Mouse (Mus musculus): ENCODE results near the gene Nwd1. TPM values are rescaled to one million over a fixed set of nuclear protein-coding genes. Genes with fewer than 3 reads are reported as not detected.
"Not testable (repeated sequence)": the region's sequence is repeated elsewhere in the genome, so short reads cannot be mapped to it uniquely, and the experiment has no call there.

The Nwd1 gene
- polyA plus RNA-seq, 1 experiment: 0.11 TPM

DNA sequence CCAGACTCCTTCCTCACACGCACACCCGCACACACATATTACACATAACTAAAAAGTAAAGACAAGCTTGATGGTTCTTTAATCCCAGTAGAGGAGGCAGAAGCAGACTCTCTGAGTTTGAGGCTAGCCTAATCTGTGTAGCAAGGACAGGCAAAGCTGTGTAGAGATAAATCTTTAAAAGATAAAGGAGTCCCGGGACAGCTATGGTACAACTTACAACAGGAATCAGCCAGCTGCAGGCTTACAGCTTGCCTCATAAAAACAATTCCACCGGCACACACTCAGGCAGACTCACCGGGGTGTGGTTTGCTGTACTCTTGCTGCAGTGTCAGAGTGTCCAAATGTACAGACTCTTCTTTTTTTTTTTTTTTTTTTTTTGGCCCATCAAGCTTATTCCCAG lies 18.2 kb downstream of the Nwd1 start:
- no peak overlapping the region for H3K4me3 ChIP-seq (ENCODE audit: insufficient read depth, low read length)
- H3K4me1 ChIP-seq (ENCODE audit: control insufficient read depth, insufficient read depth, low read length): peaks cover 3% of the 10 kb centered on the region; the same call in 1 of the 2 replicates
- no peak overlapping the region for H3K27ac ChIP-seq (ENCODE audit: insufficient read depth, low read depth, low read length)
- TF ChIP-seq CTCF (IDR thresholded peaks at IDR 0.05; ENCODE audit: low read depth, low read length) (no peak), POLR2A (IDR thresholded peaks at IDR 0.05; ENCODE audit: borderline replicate concordance, low read depth, low read length) (no peak)

DNA sequence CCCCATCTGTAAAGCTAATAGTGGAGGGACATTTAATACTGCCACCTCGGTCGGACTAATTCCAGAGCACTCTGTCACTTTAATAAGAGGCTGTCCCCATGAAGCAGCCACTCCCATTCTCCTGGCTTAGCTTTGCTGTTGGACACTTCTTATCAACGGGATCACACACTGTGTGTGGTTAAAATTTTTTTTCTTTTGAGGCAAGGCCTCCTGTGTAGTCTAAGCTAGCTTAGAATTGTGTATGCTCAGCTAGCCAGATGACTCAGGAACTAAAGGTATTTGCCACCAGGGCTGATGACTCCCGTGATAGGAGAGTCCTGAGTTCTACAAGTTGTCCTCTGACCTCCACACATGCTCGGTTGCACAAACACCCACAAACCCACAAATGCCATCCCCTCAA lies 18.9 kb downstream of the Nwd1 start:
- Histone ChIP-seq H3K4me1 (ENCODE audit: control insufficient read depth, insufficient read depth, low read length) (peaks cover 3% of the 10 kb centered on the region; the same call in 1 of the 2 replicates), H3K4me3 (ENCODE audit: insufficient read depth, low read length) (no peak overlapping the region), H3K27ac (ENCODE audit: insufficient read depth, low read depth, low read length) (no peak overlapping the region)
- TF ChIP-seq CTCF (IDR thresholded peaks at IDR 0.05; ENCODE audit: low read depth, low read length) (no peak), POLR2A (IDR thresholded peaks at IDR 0.05; ENCODE audit: borderline replicate concordance, low read depth, low read length) (no peak)

DNA sequence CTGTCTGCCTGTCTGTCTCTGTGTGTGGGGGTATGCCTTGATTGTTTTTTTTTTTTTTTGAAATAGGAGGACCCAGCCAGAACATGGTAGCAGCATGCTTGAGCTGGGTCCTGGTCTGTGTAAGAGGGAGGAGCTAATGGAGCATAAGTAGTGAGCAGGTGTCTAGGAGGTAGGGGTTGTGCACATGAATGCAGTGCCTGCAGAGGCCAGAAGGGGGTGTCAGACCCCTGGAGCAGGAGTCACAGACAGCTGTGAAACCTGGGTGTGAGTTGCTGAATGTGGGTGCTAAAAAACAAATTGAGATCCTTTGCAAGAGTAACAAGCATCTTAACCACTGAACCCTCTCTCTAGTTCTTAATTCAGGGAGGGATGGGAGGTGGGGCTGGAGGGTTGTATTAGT lies 22.4 kb downstream of the Nwd1 start:
- TF ChIP-seq CTCF (IDR thresholded peaks at IDR 0.05; ENCODE audit: low read depth, low read length) (no peak), POLR2A (IDR thresholded peaks at IDR 0.05; ENCODE audit: borderline replicate concordance, low read depth, low read length) (no peak)
- Histone ChIP-seq H3K27ac (ENCODE audit: insufficient read depth, low read depth, low read length) (no peak overlapping the region), H3K4me3 (ENCODE audit: insufficient read depth, low read length) (no peak overlapping the region), H3K4me1 (ENCODE audit: control insufficient read depth, insufficient read depth, low read length) (peaks cover 3% of the 10 kb centered on the region; the same call in 1 of the 2 replicates)

DNA sequence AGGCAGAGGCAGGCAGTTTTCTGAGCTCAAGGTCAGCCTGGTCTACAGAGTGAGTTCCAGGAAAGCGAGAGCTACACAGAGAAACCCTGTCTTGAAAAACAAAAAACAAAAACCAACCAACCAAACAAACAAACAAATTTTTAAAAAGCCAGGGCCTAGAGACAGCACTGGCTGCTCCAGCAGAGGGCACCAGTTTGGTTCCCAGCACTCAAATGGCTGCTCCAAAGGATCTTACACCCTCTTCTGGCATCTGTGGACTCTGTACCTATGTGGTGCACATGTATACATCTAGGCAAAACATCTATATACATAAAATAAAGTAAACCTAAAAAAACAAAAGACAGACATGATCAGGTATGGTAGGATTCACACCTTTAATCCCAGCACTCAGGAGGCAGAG lies 26.3 kb downstream of the Nwd1 start:
- TF ChIP-seq POLR2A (IDR thresholded peaks at IDR 0.05; ENCODE audit: borderline replicate concordance, low read depth, low read length) (no peak), CTCF (IDR thresholded peaks at IDR 0.05; ENCODE audit: low read depth, low read length) (peak; percentile 15; the same call in 1 of the 2 replicates)
- H3K4me3 ChIP-seq (ENCODE audit: insufficient read depth, low read length): no peak overlapping the region

DNA sequence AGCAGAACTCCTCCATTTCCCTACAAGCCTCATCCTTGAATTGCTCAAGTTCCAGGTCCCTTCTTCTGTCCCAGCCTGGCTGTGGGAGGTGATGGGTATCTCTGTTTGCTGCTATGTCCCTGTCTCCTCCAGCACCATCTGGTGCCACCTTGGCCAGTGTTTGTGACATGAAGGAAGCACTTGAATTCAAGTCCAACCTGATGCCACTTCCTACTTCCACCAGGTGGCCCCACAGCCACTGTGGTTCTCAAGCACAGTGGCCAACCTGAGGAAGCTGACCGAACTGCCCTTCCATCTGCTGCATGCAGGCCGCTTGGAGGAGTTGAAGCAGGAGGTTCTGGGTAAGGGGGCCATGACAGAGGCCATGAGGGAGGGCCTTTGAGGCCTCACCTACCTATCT lies 27.7 kb downstream of the Nwd1 start:
- TF ChIP-seq CTCF (IDR thresholded peaks at IDR 0.05; ENCODE audit: low read depth, low read length) (no peak), POLR2A (IDR thresholded peaks at IDR 0.05; ENCODE audit: borderline replicate concordance, low read depth, low read length) (no peak)
- Histone ChIP-seq H3K4me1 (ENCODE audit: control insufficient read depth, insufficient read depth, low read length) (no peaks in the 10 kb centered on the region), H3K27ac (ENCODE audit: insufficient read depth, low read depth, low read length) (no peak overlapping the region), H3K4me3 (ENCODE audit: insufficient read depth, low read length) (no peak overlapping the region)

More for the DNA sequence above, 26.3 kb downstream of the Nwd1 start:
- Histone ChIP-seq H3K27ac (ENCODE audit: insufficient read depth, low read depth, low read length) (no peak overlapping the region), H3K4me1 (ENCODE audit: control insufficient read depth, insufficient read depth, low read length) (peaks cover 3% of the 10 kb centered on the region; the same call in 1 of the 2 replicates)

DNA sequence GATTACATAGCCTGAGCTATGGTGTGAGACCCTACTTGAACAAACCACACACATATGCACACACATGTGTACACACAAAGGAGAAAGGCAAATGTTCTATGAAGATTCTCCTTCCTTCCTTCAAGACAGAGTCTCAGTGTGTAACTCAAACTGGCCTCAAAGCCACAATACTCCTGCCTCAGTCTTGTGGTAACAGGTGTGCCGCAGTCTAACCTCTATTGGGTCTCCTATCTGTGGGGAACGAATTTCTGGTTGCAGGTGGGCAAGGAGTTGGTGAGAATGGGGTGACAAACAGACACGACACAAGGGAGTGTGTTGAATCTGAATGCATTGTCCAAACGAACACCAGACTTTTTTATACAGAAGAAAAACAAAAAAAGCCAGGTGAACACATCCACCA lies 29.9 kb downstream of the Nwd1 start:
- Histone ChIP-seq H3K4me3 (ENCODE audit: insufficient read depth, low read length) (no peak overlapping the region), H3K27ac (ENCODE audit: insufficient read depth, low read depth, low read length) (no peak overlapping the region), H3K4me1 (ENCODE audit: control insufficient read depth, insufficient read depth, low read length) (no peaks in the 10 kb centered on the region)
- TF ChIP-seq CTCF (IDR thresholded peaks at IDR 0.05; ENCODE audit: low read depth, low read length): no peak
- TF ChIP-seq POLR2A (IDR thresholded peaks at IDR 0.05; ENCODE audit: borderline replicate concordance, low read depth, low read length): no peak

DNA sequence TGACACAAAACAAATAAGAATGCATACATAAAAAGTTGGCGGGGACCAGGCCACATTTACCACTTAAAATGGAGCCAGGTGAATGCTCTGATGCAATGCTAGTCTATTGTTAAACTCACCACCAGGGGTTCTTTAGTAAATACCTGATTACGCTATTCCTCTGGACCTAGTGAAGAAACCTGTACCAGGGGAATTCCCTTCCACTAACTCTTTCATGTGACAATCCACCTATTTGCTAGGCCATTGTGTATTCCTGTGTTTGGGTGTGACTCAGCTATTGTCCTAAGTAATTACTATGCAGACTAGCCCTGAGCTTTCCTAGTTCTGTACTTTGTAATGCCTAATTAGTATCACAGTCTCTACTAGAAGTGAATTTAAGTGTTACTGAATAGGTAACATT lies 30.3 kb downstream of the Nwd1 start:
- not testable (repeated sequence) for H3K4me1 ChIP-seq (ENCODE audit: control insufficient read depth, insufficient read depth, low read length); H3K27ac ChIP-seq (ENCODE audit: insufficient read depth, low read depth, low read length); H3K4me3 ChIP-seq (ENCODE audit: insufficient read depth, low read length)

DNA sequence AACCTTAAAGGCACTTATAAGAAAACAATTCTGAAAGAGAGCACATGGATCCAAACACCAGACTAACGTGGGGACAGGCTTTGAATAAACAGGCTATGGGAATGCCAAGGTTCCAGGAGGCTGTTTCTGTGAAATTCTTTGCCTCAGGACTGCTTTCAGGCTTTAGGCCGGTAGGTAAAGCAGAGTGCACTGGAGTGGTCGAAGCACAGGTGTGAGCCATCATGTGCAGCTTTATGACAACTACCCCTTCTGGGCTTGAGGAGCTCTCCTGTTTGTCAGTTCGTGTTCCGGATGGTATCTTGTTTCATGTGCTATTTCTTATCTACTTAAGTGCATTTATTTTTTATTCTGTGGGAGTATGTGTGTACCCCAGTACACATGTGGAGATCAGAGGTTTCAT lies 30.8 kb downstream of the Nwd1 start:
- Histone ChIP-seq H3K4me3 (ENCODE audit: insufficient read depth, low read length) (no peak overlapping the region), H3K27ac (ENCODE audit: insufficient read depth, low read depth, low read length) (no peak overlapping the region), H3K4me1 (ENCODE audit: control insufficient read depth, insufficient read depth, low read length) (peaks cover 3% of the 10 kb centered on the region; the same call in 1 of the 2 replicates)
- TF ChIP-seq CTCF (IDR thresholded peaks at IDR 0.05; ENCODE audit: low read depth, low read length): no peak
- no peak for TF ChIP-seq POLR2A (IDR thresholded peaks at IDR 0.05; ENCODE audit: borderline replicate concordance, low read depth, low read length)

DNA sequence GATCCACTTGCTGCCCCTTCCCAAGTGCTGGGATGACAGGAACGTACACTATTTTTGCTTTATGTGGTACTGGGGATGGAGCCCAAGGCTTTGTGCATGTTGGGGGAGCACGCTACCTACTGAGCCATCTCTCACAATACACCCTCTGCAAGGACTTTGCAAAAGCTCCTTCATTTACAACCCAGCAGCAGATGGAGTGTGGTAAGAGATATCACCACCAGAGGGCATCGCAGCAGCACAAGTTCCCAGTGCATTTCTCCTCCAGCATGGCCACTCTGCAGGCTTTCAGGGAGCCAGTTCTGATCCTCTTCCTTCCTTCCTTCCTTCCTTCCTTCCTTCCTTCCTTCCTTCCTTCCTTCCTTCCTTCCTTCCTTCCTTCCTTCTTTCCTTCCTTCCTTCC lies 33.6 kb downstream of the Nwd1 start:
- no peak overlapping the region for H3K27ac ChIP-seq (ENCODE audit: insufficient read depth, low read depth, low read length)
- H3K4me1 ChIP-seq (ENCODE audit: control insufficient read depth, insufficient read depth, low read length): peaks cover 10% of the 10 kb centered on the region
- TF ChIP-seq CTCF (IDR thresholded peaks at IDR 0.05; ENCODE audit: low read depth, low read length) (peak; percentile 62), POLR2A (IDR thresholded peaks at IDR 0.05; ENCODE audit: borderline replicate concordance, low read depth, low read length) (no peak)
- H3K4me3 ChIP-seq (ENCODE audit: insufficient read depth, low read length): no peak overlapping the region

DNA sequence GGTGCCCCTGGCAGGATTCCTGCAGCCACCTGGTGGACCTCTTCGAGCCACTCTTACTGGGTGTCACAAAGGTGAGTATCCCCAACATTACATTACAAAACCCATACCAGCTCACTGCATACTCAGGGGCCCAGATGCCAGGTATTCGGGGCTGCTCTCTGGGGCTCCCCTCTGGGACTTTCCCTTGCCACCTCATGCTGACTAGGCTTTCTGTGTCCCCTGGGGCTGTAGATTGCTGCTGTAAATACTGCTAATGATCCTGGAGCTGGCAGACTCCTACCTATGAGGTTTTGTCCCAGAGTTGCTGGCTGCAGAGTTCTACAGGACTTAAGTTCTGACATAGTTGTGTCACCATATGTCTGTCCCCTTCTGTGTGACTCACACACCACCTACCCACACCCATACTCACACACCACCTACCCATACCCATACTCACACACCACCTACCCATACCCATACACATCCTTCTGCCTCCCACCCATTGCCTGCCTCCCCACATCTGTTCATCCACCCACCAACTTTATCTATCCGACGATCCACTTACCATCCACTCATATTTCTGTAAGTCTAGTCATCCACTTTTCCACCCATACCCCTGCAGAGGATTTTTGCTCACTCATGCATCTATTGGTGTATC lies 35.7 kb downstream of the Nwd1 start:
- peaks cover 10% of the 10 kb centered on the region for H3K4me1 ChIP-seq (ENCODE audit: control insufficient read depth, insufficient read depth, low read length)
- TF ChIP-seq CTCF (IDR thresholded peaks at IDR 0.05; ENCODE audit: low read depth, low read length): no peak
- TF ChIP-seq POLR2A (IDR thresholded peaks at IDR 0.05; ENCODE audit: borderline replicate concordance, low read depth, low read length): no peak
- H3K4me3 ChIP-seq (ENCODE audit: insufficient read depth, low read length): no peak overlapping the region
- no peak overlapping the region for H3K27ac ChIP-seq (ENCODE audit: insufficient read depth, low read depth, low read length)

Measured in bone marrow macrophage, adult 2 months (primary cell).